Mouse (Mus musculus) ES-Bruce4 (cell line): ENCODE measurements around the gene Phospho1.

Source experiments
- EP300 ChIP-seq: IDR thresholded peaks from 2 replicates; pipeline ENCODE4 v1.6.1; 2011; ENCODE audit warnings: low read depth, low read length; ENCODE audit not compliant: insufficient read depth
- POLR2A ChIP-seq: IDR thresholded peaks from one replicate; pipeline ENCODE4 v1.8.1; 2011; ENCODE audit warnings: low read length; ENCODE audit not compliant: insufficient read depth

DNA sequence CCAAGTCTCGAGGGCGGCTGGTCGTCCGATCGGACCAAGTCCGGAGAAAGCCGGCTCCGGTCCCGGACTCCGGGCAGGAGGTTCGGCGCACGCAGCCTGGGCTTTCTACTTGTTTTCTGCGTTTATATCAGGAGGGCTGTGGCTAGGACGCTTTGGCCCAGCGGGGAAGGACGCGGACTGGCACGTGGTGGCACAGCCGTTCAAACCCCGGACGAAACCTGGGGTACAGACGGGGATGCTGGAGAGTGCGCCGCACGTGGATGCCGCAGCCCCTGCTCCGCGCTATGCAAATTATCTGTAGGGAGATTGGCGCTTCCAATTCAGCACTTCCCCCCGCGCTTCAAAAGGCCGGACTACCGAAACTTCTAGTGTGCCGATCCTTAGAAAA, 35.2 kb downstream of the Phospho1 start:
- 0 out of 2 replicates have a peak, but pooled peaks have one; percentile 20 for TF ChIP-seq EP300
- no peak for TF ChIP-seq POLR2A
